Mouse (Mus musculus) spleen, postnatal 10 days (tissue): ENCODE measurements around the gene Zfp536.
A peak's percentile ranks its signal among the peaks of the same experiment; 100 is the strongest.

Experiments
- DNase-seq, 2 experiments: peaks; one replicate each; pipeline ENCODE4 v3.0.0; 2021 to 2022; ENCODE audit warnings: low spot score in 2 of 2

Gene Zfp536

GRCm38 (mm10) chr7:37773312-37773702, at the start of gene Zfp536:
TSS of gene Zfp536 (minus strand) at chr7:37773641.
- DNase-seq: no peak

DNA sequence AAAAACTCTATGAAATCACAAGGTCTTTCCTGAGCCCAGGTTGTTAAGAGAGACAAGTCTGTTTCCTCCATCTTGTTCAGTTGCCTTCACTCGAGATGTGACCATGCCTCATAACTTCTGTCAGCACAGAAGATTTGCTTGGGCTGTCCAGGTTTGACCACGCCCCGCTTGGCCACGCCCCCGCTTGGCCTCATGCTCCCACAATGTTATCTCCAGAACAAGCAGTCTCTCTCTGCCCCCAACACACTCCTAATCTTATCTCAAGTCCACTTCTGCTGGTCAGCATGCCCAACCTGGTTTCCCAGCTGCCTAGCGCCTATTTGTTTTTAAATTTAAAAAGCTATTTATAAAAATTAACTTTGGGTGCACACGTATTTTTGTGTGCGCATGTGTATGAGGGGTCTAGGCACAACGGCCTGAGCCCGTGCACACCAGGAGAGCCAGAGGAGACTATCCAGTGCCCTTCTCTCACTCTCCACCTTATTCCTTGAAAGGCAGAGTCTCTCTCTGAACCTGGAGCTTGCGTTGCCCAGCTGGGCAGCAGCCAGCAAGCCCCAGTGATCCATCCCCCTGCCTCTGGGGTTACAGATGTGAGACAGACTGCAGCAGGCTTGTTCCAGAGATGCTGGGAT, 47.3 kb upstream of the Zfp536 start:
- DNase-seq: no peak

DNA sequence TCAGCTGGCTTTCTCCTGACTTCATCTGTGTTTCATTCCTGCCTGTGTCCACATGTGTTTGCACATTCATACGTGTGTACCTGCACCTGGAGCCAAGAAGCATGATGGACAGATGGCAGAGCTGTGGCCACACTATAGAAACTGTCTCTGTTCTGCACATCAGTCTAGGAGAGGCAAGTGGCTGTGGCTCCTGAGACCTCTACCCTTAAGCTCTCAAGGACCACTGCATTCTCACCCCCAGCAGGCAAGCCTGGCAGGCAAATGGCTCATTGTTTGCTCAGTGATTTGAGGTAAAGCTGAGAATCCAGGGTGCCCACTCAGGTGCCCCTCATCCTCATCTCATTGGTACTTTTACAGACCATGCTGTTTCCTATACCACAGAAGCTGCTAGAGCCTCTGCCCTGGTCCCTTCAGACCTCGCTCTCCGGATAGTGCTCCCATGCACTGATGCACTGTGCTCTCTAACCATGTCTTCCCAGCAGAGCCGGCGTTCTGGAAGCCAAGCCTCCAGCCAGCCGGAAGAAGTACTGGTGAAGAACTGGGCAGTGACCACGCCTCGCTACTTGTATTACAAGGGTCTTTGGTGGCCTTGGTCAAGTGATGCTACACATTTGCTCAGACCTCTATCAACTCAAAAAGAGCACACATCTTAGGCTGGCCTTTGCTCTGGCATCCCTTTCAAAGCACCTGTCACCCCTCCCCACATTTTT, 45.3 kb upstream of the Zfp536 start:
- no peak for DNase-seq

GRCm38 (mm10) chr7:37816901-37817300, 43.5 kb upstream of the Zfp536 start:
- DNase-seq: no peak

GRCm38 (mm10) chr7:37814844-37815406, 41.5 kb upstream of the Zfp536 start:
- DNase-seq: no peak

- DNase-seq: no peak
Measured at GRCm38 (mm10) chr7:37813676-37814075, 40.2 kb upstream of the Zfp536 start.

DNA sequence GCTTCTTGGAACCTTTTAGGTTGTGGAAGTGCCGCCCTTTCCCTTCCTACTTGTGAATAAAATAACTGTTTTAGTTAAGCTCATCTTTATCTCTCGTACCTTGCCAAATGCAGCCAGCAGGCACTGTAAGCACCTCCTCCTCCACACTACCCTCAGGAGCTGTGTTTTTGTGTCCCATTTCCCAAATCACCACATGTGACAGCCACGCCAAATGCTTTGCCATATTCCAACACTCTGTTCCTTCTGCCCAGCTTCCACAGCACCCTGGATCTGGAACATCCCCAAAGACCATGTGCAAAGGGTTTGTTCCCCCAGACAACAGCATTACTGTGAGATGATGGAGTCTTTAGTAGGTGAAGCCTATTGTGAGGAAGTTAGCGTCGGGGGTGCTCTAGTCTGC, 36.5 kb upstream of the Zfp536 start:
- DNase-seq: no peak

- no peak for DNase-seq
Measured at GRCm38 (mm10) chr7:37809001-37809400, 35.6 kb upstream of the Zfp536 start.

- no peak for DNase-seq
Measured at GRCm38 (mm10) chr7:37801160-37801559, 27.7 kb upstream of the Zfp536 start.

- DNase-seq: no peak
Measured at GRCm38 (mm10) chr7:37788721-37789120, 15.3 kb upstream of the Zfp536 start.

DNA sequence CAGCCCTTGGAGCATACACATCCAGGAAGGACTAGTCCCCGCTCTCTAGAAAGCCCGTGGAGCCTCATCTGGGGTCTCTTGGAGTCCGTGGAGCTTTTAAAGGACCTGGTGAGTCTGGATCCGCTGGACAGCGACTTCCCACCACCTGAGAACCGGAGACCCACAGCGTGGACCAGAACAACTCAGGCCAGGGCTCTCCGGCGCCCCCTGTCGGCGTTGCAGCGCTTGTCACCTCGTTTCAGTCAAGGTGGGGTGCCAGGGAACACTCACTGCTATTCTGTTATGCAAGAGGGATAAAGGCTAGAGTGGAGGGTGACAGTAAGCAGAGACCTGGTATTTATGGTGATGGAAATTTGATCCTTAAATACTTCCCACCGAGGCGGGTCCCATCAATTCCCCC, 2.1 kb upstream of the Zfp536 start:
- peak in 1 of 2 experiments; percentile 42 for DNase-seq

GRCm38 (mm10) chr7:37774463-37774970, 1.1 kb upstream of the Zfp536 start:
- no peak for DNase-seq

- DNase-seq: no peak
Measured at GRCm38 (mm10) chr7:37773906-37774305, 465 bp upstream of the Zfp536 start.

GRCm38 (mm10) chr7:37772376-37773311, 797 bp downstream of the Zfp536 start:
- no peak for DNase-seq

GRCm38 (mm10) chr7:37771491-37772375, 1.7 kb downstream of the Zfp536 start:
- DNase-seq: no peak

GRCm38 (mm10) chr7:37770400-37771050, 2.9 kb downstream of the Zfp536 start:
- DNase-seq: peak in 1 of 2 experiments; percentile 26

- DNase-seq: no peak
Measured at GRCm38 (mm10) chr7:37769526-37770399, 3.7 kb downstream of the Zfp536 start.

- no peak for DNase-seq
Measured at GRCm38 (mm10) chr7:37769004-37769403, 4.4 kb downstream of the Zfp536 start.

- no peak for DNase-seq
Measured at GRCm38 (mm10) chr7:37768310-37768940, 5.0 kb downstream of the Zfp536 start.
